Mouse (Mus musculus): ENCODE data around the gene Nsf.
A peak's percentile ranks its signal among the peaks of the same experiment; 100 is the strongest.

Nsf gene

GRCm38 (mm10) chr11:103831766-103832165 is 122.1 kb downstream of the Nsf start:
- no peak for DNase-seq

GRCm38 (mm10) chr11:103830476-103830875 is 123.4 kb downstream of the Nsf start:
- DNase-seq: no peak

GRCm38 (mm10) chr11:103829956-103830355 is 123.9 kb downstream of the Nsf start:
- DNase-seq: no peak

GRCm38 (mm10) chr11:103828866-103829265 is 125.0 kb downstream of the Nsf start:
- no peak for DNase-seq

- no peak for DNase-seq
Measured at GRCm38 (mm10) chr11:103827201-103827600, 126.7 kb downstream of the Nsf start.

- no peak for DNase-seq
Measured at GRCm38 (mm10) chr11:103816719-103817118, 137.1 kb downstream of the Nsf start.

GRCm38 (mm10) chr11:103815986-103816385 is 137.9 kb downstream of the Nsf start:
- no peak for DNase-seq

- no peak for DNase-seq
Measured at GRCm38 (mm10) chr11:103814808-103815207, 139.0 kb downstream of the Nsf start.

GRCm38 (mm10) chr11:103811246-103811645 is 142.6 kb downstream of the Nsf start:
- no peak for DNase-seq

- no peak for DNase-seq
Measured at GRCm38 (mm10) chr11:103810631-103811030, 143.2 kb downstream of the Nsf start.

GRCm38 (mm10) chr11:103809611-103810598 is 144.0 kb downstream of the Nsf start:
- DNase-seq: no peak

- no peak for DNase-seq
Measured at GRCm38 (mm10) chr11:103808771-103809610, 144.9 kb downstream of the Nsf start.

- DNase-seq: no peak
Measured at GRCm38 (mm10) chr11:103807966-103808365, 145.9 kb downstream of the Nsf start.

- no peak for DNase-seq
Measured at GRCm38 (mm10) chr11:103804804-103805203, 149.1 kb downstream of the Nsf start.

GRCm38 (mm10) chr11:103804126-103804525 is 149.7 kb downstream of the Nsf start:
- no peak for DNase-seq

GRCm38 (mm10) chr11:103801128-103801527 is 152.7 kb downstream of the Nsf start:
- DNase-seq: no peak

GRCm38 (mm10) chr11:103789951-103790350 is 163.9 kb downstream of the Nsf start:
- no peak for DNase-seq

- DNase-seq: no peak
Measured at GRCm38 (mm10) chr11:103780152-103780551, 173.7 kb downstream of the Nsf start.

GRCm38 (mm10) chr11:103774228-103774530 is 179.7 kb downstream of the Nsf start:
- DNase-seq: no peak

- peak; percentile 58 for DNase-seq
Measured at GRCm38 (mm10) chr11:103773387-103774227, 180.2 kb downstream of the Nsf start, which contains the start of gene Wnt3. Wnt3 (plus strand) TSS chr11:103774150.

GRCm38 (mm10) chr11:103772505-103773386 is 181.1 kb downstream of the Nsf start:
- DNase-seq: no peak
